Mouse (Mus musculus) spleen, postnatal 36 days (tissue): ENCODE results near the gene Tas1r3.
A peak's percentile ranks its signal among the peaks of the same experiment; 100 is the strongest.

Experiments used
- DNase-seq, 2 experiments: peaks; one replicate each; pipeline ENCODE4 v3.0.0; 2022; ENCODE audit warnings: low spot score in 2 of 2, mixed read lengths in 1 of 2

The Tas1r3 gene

DNA sequence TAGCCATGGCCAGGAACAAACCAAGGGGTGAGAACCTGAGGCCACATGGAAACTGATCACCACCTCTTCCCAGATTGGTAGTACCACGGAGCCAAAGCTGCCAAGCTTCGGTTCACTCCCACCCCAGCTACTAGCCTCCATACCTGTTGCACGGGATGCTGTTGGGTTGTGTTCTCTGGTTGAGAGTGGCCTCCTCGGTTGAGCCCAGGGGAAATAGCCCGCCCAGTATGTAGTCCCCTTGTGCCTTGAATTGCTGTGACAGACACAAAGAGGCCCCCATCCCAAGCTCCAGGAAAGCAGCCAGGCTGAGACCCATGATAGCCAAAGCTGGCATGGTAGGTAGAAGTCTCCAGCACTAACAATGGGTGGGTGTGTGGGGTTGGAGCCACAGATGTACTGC lies at the start of gene Tas1r3:
TSS of gene Tas1r3 (minus strand) at position 362 of the 400 bp plus-strand sequence.
- no peak for DNase-seq

DNA sequence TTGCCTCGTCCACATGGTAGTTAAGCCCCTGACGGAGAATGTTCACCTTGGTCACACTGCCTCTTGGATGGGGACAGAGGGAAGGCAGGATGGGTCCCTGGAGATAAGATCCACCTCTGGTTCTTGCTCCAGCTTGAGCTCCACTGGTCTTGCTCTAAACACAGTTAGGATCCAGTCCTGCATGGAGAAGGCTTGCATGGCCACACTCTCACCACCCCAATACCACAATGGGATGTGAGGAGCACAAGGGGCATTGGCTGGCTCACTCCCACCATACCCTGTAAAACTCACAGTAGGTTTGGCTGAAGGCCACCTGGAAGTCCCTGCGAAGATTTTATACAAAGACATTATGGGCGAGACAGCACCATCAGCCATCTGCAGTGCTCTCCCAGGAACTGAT lies 45.6 kb upstream of the Tas1r3 start:
- DNase-seq = no peak

GRCm38 (mm10) chr4:155908281-155908680 lies 45.1 kb upstream of the Tas1r3 start:
- DNase-seq = peak; percentile 0

DNA sequence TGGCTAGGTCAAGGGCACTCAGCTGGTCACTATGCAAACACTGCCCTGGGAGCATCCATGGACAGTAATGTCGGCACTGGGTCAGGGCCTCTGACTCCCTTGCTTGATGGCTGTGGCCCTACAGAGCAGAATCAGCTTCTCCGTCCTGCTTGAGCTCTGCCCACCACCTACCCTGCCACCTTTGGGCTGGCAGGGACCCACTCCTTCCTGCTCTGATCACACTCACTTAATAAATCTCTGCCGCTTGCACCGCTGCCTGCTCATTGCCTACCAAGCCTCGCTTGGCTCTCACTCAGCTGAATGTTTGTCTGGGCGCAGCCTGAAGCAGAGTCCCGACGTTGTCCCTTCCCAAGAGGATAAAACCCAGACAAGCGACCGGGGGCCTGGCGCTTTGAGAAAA lies 43.8 kb upstream of the Tas1r3 start:
- DNase-seq = no peak

DNA sequence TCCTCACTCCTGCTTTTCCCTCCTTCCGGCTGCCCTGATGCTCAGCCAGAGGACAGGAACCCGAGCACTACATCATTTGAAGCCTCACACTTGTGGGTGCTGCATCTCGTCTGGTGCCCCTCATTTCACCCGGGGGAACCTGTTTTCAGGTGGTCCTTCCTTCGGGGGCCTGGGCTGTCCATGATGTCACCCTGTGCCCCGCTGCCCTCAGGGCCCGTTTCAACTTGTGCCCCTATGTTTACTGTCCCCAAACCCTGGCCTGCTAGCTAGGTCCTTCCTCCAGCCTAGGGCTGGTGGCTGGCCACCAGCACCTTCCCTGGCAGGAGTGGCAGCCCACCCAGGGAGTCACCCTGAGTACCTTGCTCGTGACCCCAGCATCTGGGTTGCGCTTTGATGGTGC lies 43.0 kb upstream of the Tas1r3 start:
- DNase-seq = peak in 1 of 2 experiments; percentile 0

- DNase-seq = peak in 1 of 2 experiments; percentile 0
These were observed 42.5 kb upstream of the Tas1r3 start for GRCm38 (mm10) chr4:155905634-155906033.

DNA sequence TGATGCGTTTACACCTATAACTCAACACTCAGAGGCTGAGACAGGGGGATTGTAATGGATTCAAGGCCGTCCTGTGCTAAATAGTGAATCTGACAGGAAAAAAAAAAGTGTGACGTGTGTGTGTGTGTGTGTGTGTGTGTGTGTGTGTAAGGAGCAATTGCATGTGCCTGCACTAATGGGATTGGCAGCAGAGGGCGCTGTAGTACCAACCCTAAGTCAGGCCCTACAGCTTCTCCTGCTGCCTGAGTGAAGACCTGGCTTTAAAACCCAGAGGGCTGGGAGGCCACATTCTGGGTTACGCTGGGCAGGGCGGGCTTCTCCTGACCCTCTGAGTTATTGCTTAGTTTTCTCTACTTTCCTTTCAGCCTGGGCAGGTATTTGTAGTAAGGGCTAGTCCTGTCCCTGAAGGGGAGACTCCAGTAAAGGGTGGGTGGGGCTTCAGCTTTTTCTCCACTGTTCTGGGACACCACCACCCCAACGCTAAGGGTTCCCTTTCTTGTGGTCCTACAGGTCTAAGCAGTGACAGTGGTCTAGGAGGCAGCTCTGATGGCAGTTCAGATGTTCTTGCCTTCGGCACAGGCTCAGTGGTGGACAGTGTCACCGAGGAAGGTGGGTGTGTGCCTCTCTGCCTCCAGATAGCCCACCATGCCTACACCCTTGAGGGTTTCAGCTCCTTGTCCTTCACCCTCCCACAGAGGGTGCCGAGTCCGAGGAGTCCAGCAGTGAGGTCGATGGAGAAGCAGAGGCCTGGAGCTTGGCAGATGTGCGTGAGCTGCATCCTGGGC lies 41.3 kb upstream of the Tas1r3 start:
- DNase-seq = peak; percentile 1 to 7

DNA sequence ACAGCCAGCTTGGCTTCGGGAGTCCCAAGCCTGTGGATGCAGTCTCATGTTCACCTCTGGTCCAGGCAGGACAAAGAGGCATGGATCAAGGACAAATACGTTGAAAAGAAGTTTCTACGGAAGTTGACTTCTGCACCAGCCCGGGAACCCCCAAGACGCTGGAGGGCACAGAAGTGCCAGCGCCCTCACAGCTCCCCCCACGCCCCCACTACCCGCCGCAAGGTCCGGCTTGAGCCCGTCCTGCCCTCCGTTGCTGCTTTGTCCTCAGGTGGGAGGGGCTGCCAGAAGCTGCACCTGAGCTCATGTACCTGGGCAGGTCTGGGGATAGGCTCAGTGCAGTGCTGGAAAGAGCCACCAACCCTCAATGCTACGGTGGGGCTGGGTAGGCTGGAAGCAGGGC lies 40.1 kb upstream of the Tas1r3 start:
- peak in 1 of 2 experiments; percentile 0 for DNase-seq

GRCm38 (mm10) chr4:155901205-155901604 lies 38.0 kb upstream of the Tas1r3 start:
- DNase-seq = peak; percentile 1

DNA sequence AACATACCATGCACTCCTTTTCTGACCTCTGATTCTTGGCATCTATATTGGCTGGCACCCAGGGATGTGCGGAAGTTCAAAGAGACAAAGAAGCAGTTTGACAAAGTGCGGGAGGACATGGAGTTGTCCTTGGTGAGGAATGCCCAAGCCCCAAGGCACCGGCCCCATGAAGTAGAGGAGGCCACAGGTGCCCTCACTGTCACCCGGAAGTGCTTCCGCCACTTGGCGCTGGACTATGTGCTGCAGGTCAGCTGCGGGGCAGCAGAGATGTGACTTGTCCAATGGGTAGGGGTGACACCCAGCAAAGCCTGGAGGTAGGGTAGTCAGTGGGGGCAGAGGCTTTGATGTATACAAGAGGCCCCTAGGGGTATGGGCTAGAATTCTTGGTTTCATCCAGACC lies 36.2 kb upstream of the Tas1r3 start:
- peak in 1 of 2 experiments; percentile 1 for DNase-seq

DNA sequence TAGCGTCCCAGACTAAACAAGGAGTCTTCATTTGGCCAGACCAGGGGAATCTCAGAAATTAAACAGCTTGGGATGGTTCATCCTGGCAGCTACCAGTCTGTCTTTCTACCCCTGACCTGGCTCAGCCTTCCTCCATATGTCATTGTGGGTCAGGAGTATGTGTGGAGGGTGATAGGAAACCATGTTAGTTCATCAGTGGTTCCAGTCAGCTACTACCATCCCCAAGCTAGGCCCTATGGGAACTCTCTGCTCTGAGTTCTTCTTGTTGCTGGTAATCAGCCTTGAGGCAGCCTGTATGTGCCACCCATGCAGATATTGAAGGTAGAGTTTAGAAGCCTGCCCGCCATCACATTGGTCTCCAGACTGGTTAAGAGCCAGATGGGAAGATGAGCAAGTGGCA lies 35.2 kb upstream of the Tas1r3 start:
- DNase-seq = peak in 1 of 2 experiments; percentile 0

GRCm38 (mm10) chr4:155896461-155896860 lies 33.3 kb upstream of the Tas1r3 start:
- peak in 1 of 2 experiments; percentile 0 for DNase-seq

DNA sequence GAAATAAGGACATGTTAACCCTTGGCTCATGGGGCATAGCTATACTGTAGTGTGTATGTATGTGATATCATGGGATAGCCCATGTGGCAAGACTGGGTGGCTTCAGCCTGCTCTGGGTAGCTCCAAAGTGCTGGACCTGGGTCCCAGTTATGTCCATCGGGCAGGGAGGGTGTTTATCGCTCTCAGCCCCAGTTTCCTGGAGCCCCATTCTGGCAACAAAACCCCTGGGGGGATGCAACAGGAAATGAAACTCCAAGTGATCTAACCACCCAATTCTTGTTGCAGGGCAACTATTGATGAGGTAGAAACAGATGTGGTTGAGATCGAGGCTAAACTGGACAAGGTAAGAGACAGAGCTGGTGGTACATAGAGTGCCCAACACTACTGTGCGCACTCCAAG lies 32.7 kb upstream of the Tas1r3 start:
- DNase-seq = peak; percentile 44 to 50

DNA sequence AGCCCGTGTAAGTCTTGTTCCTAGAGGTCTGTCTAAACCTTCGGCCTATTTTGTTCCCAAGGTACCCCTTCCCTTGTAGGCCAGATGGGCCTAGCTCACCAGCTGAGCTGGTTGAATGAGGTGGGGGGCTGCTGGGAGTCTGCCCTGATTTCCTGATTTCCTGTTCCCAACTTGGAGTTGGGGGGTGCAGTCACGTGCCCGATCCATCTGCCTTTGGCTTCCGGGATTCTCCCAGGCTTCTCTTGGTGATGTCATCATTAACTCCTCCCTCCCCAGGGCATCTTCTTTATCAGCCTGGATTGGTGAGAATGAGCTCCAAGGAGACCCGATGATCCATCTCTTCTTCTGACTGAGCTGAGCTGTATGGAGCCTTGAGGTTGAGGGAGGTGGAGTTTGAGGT lies 32.1 kb upstream of the Tas1r3 start:
- DNase-seq = peak in 1 of 2 experiments; percentile 1

DNA sequence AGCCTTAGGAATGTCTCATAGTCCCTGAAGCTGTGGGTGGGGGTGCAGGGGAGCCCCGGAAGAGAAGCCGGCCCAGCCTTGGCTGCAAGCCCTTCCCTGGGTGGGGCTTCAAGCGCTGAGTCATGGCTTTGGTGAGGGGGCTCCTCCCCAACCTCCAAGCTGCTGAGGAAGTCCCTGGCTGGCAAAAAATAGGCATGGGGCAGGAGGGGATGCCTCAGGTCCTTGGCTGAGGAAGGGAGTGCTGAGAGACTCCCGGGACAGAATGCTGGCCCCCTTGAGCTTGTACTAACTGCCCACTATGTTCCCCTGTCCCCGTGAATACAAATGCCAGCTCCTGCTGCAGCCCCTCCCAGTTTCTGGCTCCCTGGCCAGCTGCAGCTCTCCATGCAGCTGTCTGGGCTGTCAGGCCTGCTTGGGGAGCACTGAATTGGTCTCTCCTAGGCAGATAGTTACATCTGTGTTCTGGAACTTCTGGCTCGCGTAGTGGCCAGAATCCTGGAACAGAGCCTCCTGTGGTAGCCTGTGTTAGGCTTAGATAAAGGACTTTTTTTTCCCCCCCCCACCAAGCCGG lies 31.2 kb upstream of the Tas1r3 start:
- DNase-seq = peak; percentile 68 to 77

GRCm38 (mm10) chr4:155893212-155893690 lies 30.1 kb upstream of the Tas1r3 start:
- no peak for DNase-seq

DNA sequence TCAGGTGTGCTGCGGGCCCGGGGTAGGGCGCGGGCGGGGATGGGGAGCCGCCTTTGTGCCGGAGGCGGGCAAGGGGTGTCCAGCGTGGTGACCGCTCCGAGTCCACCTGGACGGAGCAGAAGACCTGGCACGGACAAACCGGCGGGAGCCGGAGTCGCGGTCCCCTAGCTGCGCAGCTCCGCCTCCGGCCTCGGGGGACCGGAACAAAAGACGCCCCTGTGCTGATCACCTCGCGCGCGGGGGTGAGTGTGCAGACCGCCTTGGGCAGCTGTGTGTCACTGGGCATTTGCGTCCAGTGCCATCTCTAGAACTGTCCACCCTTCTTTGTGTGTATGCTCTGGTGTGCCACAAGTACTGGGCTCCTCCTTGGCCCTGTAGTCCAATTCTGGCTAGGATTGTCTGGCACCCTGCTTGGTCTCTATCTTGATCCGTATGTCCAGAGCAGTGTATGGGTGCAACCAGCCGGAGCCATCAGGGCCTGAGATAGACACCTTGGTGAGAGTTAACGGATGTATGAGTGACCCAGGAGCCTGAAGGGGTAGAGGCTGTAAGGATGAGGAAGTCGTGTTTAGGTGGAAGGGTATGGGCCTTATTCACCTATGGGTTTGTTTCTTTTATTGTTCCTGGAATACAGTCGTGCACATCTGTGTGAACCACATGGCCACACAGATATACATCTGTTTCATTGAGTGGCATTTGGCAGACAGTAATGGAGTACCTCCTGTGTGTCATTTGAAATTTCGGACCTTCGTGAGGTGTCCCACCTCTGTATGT lies 29.5 kb upstream of the Tas1r3 start:
- DNase-seq = peak; percentile 46 to 53

- DNase-seq = peak; percentile 80 to 81
These were observed 28.9 kb upstream of the Tas1r3 start for GRCm38 (mm10) chr4:155892017-155892416.

DNA sequence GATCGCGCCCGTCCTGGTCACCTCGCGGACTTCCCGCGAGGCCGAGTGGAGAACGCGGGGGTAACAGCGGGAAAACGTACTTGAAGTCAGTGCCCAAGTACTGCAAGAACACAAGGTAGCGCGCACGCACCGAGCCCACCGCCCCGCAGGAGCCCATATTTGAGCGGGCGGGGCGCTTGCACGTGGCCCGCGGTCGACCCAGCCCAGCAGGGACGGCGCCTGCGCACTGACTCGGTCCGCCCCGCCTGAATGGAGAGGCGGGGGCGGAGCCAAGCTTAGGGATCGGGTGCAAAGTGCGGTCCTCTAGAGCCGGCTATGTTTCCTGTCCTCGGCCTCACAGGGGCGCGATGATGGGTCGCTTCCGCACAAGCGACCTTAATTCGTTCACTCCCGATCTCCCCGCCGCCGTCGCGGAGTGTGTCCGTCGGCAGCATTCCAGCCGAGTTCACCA lies 28.4 kb upstream of the Tas1r3 start, which contains the start of the genes Pusl1 and Acap3:
TSS of gene Pusl1 (minus strand) at position 231 of the 451 bp plus-strand sequence.
TSS of gene Acap3 (plus strand) at position 272 of the 451 bp plus-strand sequence.
- peak; percentile 94 to 96 for DNase-seq

DNA sequence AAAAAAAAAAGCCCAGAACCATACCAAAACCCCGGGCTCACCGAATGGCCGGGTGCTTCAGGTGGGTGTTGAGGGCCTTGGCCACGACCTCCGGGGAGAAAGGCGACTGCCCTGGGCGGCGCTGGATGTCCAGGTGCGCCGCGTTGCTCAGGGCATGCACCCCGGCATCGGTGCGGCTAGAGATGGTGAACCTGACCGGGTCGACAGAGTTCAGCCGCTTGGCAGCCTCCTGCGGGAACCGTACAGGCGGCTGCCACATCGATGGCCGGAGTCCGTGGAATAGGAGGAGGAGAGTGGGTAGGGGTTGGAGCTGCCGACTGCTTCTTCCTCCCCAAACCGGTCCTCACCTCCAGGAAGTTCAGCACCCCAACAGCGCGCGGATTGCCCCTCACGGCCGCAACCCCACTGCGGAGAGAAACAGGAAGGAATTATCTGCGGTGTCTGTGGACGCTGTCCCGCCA lies 27.9 kb upstream of the Tas1r3 start:
- no peak for DNase-seq

DNA sequence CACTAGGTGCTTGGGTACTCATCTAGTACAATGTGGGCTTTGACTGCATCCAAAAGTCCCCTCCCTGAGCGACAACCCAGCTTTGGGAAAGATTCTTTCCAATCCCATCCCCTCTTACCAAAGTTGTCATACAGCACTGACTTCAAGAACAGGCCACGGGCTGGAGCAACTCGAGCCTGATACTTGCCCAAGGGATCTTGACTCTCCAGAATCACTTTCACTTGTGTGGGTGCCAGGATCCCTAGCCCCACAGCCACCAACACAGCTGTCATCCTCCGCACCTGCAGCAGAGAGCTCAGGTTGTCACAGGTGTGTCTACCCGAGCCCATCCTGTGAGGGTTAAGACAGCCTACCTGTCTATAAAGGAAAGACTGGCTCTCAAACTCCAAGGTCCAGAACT lies 26.2 kb upstream of the Tas1r3 start:
- no peak for DNase-seq

- DNase-seq = no peak
These were observed 25.0 kb upstream of the Tas1r3 start for GRCm38 (mm10) chr4:155888181-155888580.
